Mouse (Mus musculus): ENCODE data around the gene Tchp.

DNA sequence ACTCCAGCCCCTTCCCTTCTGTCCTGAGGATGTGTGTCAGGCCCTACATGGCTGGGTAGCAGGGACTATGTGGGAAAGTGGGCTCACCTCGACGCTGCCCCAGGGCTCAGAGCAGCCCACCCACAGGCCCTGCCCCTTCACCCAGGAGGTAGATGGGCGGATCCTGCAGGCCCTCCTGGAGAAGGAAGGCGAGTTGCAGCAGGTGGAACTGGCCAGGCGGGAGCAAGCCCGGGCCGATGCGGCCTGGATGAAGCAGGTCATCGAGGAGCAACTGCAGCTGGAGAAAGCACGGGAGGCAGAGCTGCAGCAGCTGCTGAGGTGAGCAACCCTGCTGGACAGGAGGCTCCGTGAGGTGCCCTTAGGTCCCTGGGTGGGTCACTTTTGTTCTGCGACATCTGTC, 9.7 kb downstream of the Tchp start:
- no peak for TF ChIP-seq CTCF (IDR thresholded peaks at IDR 0.05; ENCODE audit: low read depth)
- no peak for TF ChIP-seq EP300 (IDR thresholded peaks at IDR 0.05; ENCODE audit: low read depth)
